Mouse (Mus musculus) retina, postnatal 1 day (tissue): ENCODE measurements around the gene Hsf2bp.

ENCODE experiments used
- DNase-seq: peaks from one replicate; pipeline ENCODE4 v3.0.0-alpha.2; 2012

Hsf2bp gene

GRCm38 (mm10) chr17:32031684-32032083 is 4.5 kb downstream of the Hsf2bp start:
- no peak for DNase-seq

GRCm38 (mm10) chr17:32028301-32028700 is 7.8 kb downstream of the Hsf2bp start:
- no peak for DNase-seq

GRCm38 (mm10) chr17:32027666-32028065 is 8.5 kb downstream of the Hsf2bp start:
- DNase-seq: peak; percentile 65

GRCm38 (mm10) chr17:32025386-32025785 is 10.8 kb downstream of the Hsf2bp start:
- peak; percentile 77 for DNase-seq

- no peak for DNase-seq
These were observed 11.5 kb downstream of the Hsf2bp start for GRCm38 (mm10) chr17:32024671-32025073.

- no peak for DNase-seq
These were observed 13.1 kb downstream of the Hsf2bp start for GRCm38 (mm10) chr17:32023088-32023487.

- DNase-seq: no peak
These were observed 13.6 kb downstream of the Hsf2bp start for GRCm38 (mm10) chr17:32022551-32022950.

- no peak for DNase-seq
These were observed 14.2 kb downstream of the Hsf2bp start for GRCm38 (mm10) chr17:32021981-32022380.

GRCm38 (mm10) chr17:32018127-32018894 is 17.8 kb downstream of the Hsf2bp start:
- DNase-seq: no peak

GRCm38 (mm10) chr17:32016481-32016880 is 19.7 kb downstream of the Hsf2bp start:
- no peak for DNase-seq

GRCm38 (mm10) chr17:32013659-32014058 is 22.5 kb downstream of the Hsf2bp start:
- DNase-seq: no peak

GRCm38 (mm10) chr17:32012254-32012653 is 23.9 kb downstream of the Hsf2bp start:
- DNase-seq: no peak

GRCm38 (mm10) chr17:32011694-32012093 is 24.5 kb downstream of the Hsf2bp start:
- DNase-seq: no peak

GRCm38 (mm10) chr17:32006800-32007199 is 29.3 kb downstream of the Hsf2bp start:
- DNase-seq: no peak

- no peak for DNase-seq
These were observed 32.9 kb downstream of the Hsf2bp start for GRCm38 (mm10) chr17:32003251-32003650.

GRCm38 (mm10) chr17:31998351-31998750 is 37.8 kb downstream of the Hsf2bp start:
- no peak for DNase-seq

- DNase-seq: no peak
These were observed 39.8 kb downstream of the Hsf2bp start for GRCm38 (mm10) chr17:31996331-31996730.

- DNase-seq: no peak
These were observed 40.4 kb downstream of the Hsf2bp start for GRCm38 (mm10) chr17:31995784-31996183.

GRCm38 (mm10) chr17:31994132-31994531 is 42.0 kb downstream of the Hsf2bp start:
- no peak for DNase-seq

GRCm38 (mm10) chr17:31993354-31993753 is 42.8 kb downstream of the Hsf2bp start:
- no peak for DNase-seq

- DNase-seq: no peak
These were observed 44.1 kb downstream of the Hsf2bp start for GRCm38 (mm10) chr17:31992004-31992403.

GRCm38 (mm10) chr17:31989035-31989434 is 47.1 kb downstream of the Hsf2bp start:
- DNase-seq: no peak

GRCm38 (mm10) chr17:31986915-31987314 is 49.2 kb downstream of the Hsf2bp start:
- no peak for DNase-seq

- no peak for DNase-seq
These were observed 52.7 kb downstream of the Hsf2bp start for GRCm38 (mm10) chr17:31983491-31983890.
